Mouse (Mus musculus): ENCODE results near the gene Vmn1r229.

Vmn1r229 gene

GRCm38 (mm10) chr17:20811255-20811654 is at the start of gene Vmn1r229:
Gene Vmn1r229 (plus strand): TSS chr17:20811555.
- DNase-seq (ENCODE audit: low spot score in 2 of 2): no peak

GRCm38 (mm10) chr17:20786057-20786456 is 25.3 kb upstream of the Vmn1r229 start, which contains the start of gene Vmn1r228:
Gene Vmn1r228 (minus strand): TSS chr17:20786157.
- DNase-seq (ENCODE audit: low spot score in 2 of 2): no peak

- no peak for DNase-seq (ENCODE audit: low spot score in 2 of 2)
Observed at GRCm38 (mm10) chr17:20840144-20840543, 28.8 kb downstream of the Vmn1r229 start, which contains the start of gene Vmn1r230. Gene Vmn1r230 (plus strand): TSS chr17:20840444.

All from frontal cortex, postnatal 36 days (tissue).